Mouse (Mus musculus) monocyte, adult 5-6 weeks (primary cell): ENCODE measurements at regions not wholly inside any gene's neighbourhood (a gene's known extent, or its start where the extent isn't known, plus 50 kb on each side); places are given as distances from the start of the nearest gene placed in this dataset.

Experiments used
- ATAC-seq: fragments of 153-309, 156-312 bp; replicated peaks from 2 replicates; pipeline ENCODE4 v1.8.0; 2017; ENCODE audit warnings: mild to moderate bottlenecking; ENCODE audit not compliant: low TSS enrichment, insufficient number of reproducible peaks, severe bottlenecking, poor library complexity, low FRiP score

GRCm38 (mm10) chr13:43852888-43853287 is 68.3 kb downstream of the Cd83 start:
- no peak for ATAC-seq

GRCm38 (mm10) chr13:43854973-43855372 is 70.4 kb downstream of the Cd83 start:
- ATAC-seq = no peak

GRCm38 (mm10) chr13:43860932-43861331 is 76.4 kb downstream of the Cd83 start:
- no peak for ATAC-seq

GRCm38 (mm10) chr13:43861424-43861823 is 76.8 kb downstream of the Cd83 start:
- no peak for ATAC-seq

- no peak for ATAC-seq
These were observed 77.5 kb downstream of the Cd83 start for GRCm38 (mm10) chr13:43862056-43862455.

GRCm38 (mm10) chr13:43862586-43862985 is 78.0 kb downstream of the Cd83 start:
- no peak for ATAC-seq

GRCm38 (mm10) chr13:43863581-43864100 is 79.1 kb downstream of the Cd83 start:
- ATAC-seq = no peak

GRCm38 (mm10) chr13:43864153-43864861 is 79.7 kb downstream of the Cd83 start:
- ATAC-seq = peak; percentile 96

GRCm38 (mm10) chr13:43865036-43865435 is 80.5 kb downstream of the Cd83 start:
- no peak for ATAC-seq

- ATAC-seq = no peak
These were observed 91.3 kb downstream of the Cd83 start for GRCm38 (mm10) chr13:43875895-43876294.

- ATAC-seq = no peak
These were observed 102.7 kb downstream of the Cd83 start for GRCm38 (mm10) chr13:43887284-43887683.

- ATAC-seq = no peak
These were observed 107.4 kb downstream of the Cd83 start for GRCm38 (mm10) chr13:43891928-43892327.

- no peak for ATAC-seq
These were observed 111.4 kb downstream of the Cd83 start for GRCm38 (mm10) chr13:43895990-43896389.

GRCm38 (mm10) chr13:43897046-43897445 is 112.5 kb downstream of the Cd83 start:
- no peak for ATAC-seq

- no peak for ATAC-seq
These were observed 114.1 kb downstream of the Cd83 start for GRCm38 (mm10) chr13:43898555-43899258.

- no peak for ATAC-seq
These were observed 115.5 kb downstream of the Cd83 start for GRCm38 (mm10) chr13:43900115-43900514.

GRCm38 (mm10) chr13:43900758-43901157 is 116.2 kb downstream of the Cd83 start:
- no peak for ATAC-seq

- ATAC-seq = no peak
These were observed 118.8 kb downstream of the Cd83 start for GRCm38 (mm10) chr13:43903391-43903790.

GRCm38 (mm10) chr13:43904291-43904690 is 119.7 kb downstream of the Cd83 start:
- no peak for ATAC-seq

GRCm38 (mm10) chr13:43906241-43906640 is 121.7 kb downstream of the Cd83 start:
- ATAC-seq = no peak
